Mouse (Mus musculus): ENCODE results near the gene Spata48.

The Spata48 gene

DNA sequence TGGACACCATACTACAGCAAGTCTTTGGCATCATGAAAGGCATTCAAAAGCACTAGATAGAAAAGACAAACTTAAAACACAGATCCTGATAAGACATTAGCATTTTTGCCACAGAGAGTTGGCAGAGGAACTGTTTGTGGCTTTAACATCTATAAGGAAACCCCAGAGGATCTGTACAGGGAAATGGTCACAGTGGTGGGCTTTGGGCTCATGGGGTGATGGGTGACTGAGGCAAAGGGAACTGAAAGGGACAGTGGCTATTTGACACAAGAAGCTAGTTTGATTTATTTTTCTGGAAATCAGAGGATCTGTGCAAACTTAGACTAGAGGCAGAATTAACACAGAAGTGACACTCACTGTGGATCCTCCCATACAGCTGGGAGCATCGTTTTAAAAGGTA lies 74.4 kb downstream of the Spata48 start:
- DNase-seq (ENCODE audit: low read depth, low spot score), result no peak

DNA sequence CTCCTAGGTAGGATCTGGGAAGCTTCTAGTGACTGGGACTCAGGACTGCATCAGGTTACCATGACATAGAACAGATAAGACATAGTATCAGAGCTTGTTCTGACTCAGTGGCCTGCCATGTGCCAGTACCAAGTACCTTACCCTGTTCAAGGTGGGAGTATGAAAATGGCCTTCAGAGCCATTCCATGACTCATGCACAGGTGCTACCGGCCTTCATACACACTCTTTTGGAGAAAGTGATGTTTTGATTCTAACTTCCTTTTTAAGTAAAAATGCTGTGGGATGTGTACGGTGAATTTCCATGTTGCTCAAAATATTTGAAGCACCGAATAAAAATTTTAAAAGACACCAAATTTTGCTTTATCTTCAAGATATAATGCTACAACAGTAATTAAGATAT lies 84.1 kb downstream of the Spata48 start:
- no peak for DNase-seq (ENCODE audit: low read depth, low spot score)

DNA sequence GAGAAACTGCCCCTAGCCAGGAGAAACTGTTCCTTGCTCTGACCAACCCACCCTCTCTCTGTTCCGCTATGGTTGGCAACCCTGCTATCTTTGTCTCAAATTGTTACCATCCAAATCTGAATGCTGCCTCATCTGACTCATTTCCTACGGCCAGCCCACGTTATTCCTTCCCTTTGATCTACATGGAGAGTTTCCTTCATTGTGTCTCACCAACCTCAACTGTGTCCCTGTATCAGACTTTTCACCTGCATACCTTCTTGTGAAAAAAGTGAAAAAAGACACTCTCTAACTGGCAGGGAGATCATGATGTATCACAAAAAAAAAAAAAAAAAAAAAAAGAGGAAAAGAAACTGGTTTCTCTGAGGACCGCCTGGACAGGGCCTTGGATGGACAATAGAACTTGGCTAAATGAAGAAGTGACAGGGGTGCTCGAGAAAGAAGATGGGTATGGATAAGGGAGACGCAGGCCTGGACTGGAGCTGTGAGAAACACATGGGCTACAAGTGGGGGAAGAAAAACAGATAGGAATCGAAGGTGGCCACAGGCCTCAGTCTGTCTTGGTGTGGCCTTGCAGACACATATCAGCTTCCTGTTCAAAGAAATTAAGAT lies 85.1 kb downstream of the Spata48 start:
- DNase-seq (ENCODE audit: low read depth, low spot score), result no peak

DNA sequence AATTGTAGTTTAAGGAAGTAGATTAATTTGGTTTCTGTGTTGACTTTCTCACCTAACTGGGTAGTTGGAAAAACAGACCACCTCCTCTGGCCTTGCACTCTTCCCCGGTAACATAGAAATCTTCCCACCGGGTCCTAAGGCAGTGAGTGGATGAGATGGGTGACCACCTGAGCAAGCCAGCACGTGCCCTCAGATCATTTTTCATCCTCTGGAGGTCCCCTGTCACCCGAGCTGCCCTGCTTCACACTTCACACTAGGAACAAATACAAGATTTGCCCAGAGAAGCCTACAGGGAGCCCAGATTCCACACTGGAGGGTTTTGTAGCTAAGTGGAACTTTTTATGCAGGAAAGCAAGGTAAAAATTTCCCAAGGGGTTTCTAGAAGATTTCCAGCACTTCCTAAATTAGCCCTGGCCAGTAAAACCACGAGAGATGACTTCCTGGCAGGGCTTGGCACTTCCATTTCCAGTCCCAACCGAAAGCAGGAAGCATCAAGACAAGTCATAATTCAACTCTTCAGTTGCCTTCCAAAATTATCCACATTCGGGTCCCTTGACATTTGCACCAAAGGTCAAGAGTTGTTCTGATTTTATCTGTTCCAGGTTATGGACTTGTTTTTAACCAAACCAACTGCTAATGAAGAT lies 85.8 kb downstream of the Spata48 start:
- no peak for DNase-seq (ENCODE audit: low read depth, low spot score)

DNA sequence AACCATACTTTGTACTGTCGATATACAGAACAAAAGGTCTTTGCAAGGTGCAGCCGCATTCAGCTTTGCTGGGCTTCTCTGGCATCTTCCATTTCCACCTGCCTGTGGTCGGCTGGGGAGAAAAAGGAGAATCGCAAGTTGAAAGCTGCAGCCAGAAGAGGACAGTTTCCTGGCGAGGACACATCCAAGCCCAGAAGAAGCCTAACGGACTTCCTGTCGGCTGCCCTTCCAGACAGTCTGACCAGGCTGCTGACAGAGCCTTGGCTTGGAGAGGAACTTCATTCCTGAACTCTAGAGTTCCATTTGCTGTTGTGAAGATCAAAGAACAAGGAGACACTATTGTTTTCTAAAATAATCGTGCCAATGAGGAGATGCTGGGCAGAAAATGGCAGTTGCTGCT lies 93.7 kb downstream of the Spata48 start:
- no peak for DNase-seq (ENCODE audit: low read depth, low spot score)

DNA sequence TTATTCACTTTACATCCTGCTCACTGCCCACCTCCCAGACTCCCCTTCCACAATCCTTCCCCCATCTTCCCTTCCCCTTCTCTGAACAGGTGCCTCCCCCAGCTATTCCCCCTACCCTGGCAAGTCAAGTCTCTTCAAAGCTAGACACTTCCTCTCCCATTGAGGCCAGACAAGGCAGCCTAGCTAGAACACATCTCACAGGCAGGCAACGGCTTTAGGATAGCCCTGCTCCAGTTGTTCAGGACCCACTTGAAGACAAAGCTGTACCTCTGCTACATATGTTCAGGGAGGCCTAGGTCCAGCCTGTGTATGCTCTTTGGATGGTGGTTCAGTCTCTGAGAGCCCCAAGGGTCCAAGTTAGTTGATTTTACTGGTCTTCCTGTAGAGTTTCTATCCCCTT lies 94.3 kb downstream of the Spata48 start:
- no peak for DNase-seq (ENCODE audit: low read depth, low spot score)

DNA sequence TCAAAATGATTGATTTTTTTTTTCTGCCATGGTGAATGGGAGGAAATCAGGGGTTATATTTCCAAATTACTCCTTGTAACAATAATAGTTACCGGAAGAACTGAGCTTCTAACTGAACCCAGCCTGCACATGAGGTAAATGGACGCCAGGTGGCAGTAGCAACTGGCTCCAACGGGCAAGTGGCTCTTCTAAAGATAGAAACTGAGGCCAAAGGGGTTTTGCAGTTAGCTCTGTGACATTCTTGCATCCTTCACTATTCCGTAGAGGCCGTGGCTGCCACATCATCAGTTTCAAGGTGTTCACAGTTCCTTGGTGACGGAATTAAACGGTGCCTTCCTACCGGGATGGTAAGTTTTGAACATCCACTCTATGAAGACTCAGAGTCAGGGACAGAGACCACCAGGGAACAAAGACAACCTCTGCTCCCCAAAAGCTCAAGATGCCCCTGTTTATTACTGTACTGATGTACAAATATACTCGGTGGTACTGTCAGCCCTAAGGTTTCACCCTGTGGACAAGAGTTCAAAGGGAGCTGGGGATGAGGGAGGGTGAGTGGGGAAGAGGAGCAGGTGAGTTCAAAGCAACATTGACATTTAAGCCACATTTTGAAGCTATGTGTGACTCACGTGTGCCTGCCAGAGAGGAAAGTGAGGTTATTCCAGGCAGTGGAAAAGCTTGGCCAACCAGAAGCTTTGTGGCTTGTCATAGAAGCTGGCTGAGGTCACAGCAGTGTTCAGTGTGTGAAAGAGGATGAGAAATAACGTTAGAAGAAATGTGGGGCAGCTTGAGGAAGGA lies 95.5 kb downstream of the Spata48 start:
- DNase-seq (ENCODE audit: low read depth, low spot score), result peak; percentile 56

DNA sequence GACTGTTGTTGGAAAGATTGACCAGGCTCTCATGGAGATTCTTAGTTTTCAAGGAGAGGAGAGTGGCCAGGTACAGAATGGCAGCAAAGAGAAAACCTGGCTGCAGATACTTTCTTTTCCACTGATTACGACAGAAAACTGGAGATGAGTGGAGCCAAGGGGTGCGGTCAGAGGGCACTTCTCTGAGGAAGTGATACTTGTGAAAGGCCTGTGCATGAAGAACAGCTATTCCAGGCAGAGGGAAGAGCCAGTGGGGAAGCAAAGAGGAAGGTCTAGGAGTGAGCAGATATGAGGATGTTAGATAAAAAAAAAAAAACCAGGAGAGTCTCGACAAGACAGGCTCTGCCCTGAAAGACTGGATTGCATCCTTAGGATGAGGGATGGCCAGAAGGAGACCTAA lies 96.8 kb downstream of the Spata48 start:
- no peak for DNase-seq (ENCODE audit: low read depth, low spot score)

DNA sequence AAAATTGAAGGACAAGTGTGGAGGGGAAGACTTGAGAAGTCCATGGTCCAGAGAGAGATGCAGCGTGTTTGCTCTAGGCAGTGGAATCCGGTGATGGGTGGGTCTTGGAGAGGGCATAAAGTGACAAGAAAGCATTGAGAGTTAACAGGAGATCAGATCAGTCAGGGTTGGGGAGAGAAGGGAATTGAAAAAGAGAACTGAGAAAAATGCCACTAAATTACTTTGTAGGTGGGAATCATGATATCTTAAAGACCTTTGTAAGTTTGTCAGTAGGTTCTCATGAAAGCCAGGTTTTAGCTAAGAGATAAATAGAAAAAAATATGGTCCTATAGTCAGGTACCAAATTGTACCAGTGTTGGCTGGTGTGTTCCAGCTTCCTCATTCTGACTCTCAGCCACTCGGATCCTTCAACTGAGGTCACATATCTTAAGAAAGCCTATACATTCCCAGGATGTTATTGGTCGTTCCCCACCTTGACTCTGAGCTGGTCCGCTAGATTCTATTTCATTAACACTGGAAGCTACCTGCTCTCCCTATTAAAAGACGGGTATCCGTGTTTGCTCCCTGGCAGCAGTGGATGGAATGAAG lies 97.3 kb downstream of the Spata48 start:
- DNase-seq (ENCODE audit: low read depth, low spot score), result no peak

DNA sequence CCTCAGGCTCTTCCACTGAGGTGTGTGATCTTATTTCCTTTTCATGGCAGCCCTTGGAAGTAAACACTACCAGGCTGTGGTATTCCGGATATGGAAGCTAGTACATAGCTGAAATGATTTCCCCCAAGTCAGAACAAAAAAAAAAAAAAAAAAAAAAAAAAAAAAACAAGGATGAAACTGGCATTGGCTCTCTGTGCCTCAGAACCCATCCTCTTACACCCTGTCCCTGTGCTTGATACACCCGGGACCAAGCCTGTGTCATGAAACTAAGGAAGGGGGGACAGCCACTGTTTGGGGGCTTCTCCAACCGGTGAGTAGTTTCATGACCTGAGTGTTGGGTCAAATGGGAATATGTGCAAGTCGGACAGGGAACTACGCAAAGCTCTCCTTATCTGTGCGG lies 99.2 kb downstream of the Spata48 start:
- DNase-seq (ENCODE audit: low read depth, low spot score), result no peak

DNA sequence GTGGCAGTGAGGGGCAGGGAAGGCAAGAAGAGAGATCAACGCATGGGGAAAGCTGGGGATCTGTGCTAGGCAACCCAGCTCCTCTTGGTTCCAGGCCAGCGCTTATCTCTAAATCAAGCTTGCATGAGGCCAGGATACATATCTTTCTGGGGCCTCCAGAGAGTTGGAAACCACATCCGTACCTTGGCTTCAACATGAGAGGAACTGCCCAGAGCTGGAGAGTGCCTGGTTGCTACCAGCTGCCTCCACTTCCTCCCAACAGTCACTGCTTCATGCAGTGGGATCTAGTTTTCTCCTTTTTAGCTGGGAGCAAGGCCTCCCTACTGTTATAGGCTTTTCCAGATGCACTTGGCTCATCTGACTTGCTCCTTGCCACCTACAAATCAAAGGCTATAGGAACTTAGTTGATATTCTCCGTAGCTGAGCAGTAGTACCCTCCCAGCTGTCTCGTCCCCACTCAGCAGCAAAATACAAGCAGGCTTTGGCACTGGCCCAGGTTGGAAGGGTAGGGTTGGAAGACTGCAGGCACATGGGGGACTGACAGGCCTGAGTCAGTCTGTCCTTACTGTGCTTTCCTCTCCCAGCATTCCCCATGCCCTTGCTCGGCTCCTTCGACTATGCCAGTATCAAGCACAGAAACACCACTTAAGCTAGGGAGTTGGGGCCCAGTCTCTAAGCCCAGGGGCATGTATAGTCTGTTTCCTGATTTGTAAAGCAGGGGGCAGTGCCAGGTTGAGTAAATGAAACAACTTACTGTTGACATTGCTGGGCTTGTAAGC lies 102.6 kb downstream of the Spata48 start:
- no peak for DNase-seq (ENCODE audit: low read depth, low spot score)
